13 mouse cellular contexts compared by ENCODE assay signal in genomic region chr3:31220040-31220439, GRCm38 (mm10).
"Had no signal": no experiment of that assay in that cellular context is flagged by ENCODE, and none has a peak within 500 bp of the region (broad histone marks: within the 10 kb centered on the region; RNA-seq: fewer than 3 reads in every experiment).

No protein-coding gene starts in this region.

- H3K4me3 ChIP-seq: liver, embryonic 13.5 days; neural tube, embryonic 12.5 days; neural tube, embryonic 15.5 days had no signal

- H3K27me3 ChIP-seq: liver, embryonic 13.5 days; neural tube, embryonic 12.5 days; neural tube, embryonic 15.5 days had no signal

- H3K4me2 ChIP-seq: liver, embryonic 13.5 days; midbrain, embryonic 11.5 days; neural tube, embryonic 12.5 days; neural tube, embryonic 15.5 days had no signal

- H3K27ac ChIP-seq: kidney, postnatal 0 days; liver, embryonic 13.5 days; neural tube, embryonic 12.5 days; neural tube, embryonic 15.5 days had no signal

- H3K4me1 ChIP-seq: liver, embryonic 13.5 days; neural tube, embryonic 12.5 days; neural tube, embryonic 15.5 days had no signal

- H3K36me3 ChIP-seq: liver, embryonic 13.5 days; neural tube, embryonic 12.5 days had no signal

- ATAC-seq: intestine, embryonic 16.5 days had no signal

- DNase-seq: kidney, adult 18-20 months; kidney, postnatal 25 days; liver, embryonic 13.5 days; lung, adult 2 months; lung, postnatal 36 days; midbrain, embryonic 14.5 days; thymus, adult 18-20 months; thymus, postnatal 36 days had no signal

- H3K9me3 ChIP-seq: liver, embryonic 13.5 days; neural tube, embryonic 12.5 days; neural tube, embryonic 15.5 days had no signal

- H3K9ac ChIP-seq: liver, embryonic 13.5 days; neural tube, embryonic 12.5 days; neural tube, embryonic 15.5 days had no signal
